Mouse (Mus musculus): ENCODE results near the gene Slc39a11. TPM values are rescaled to one million over a fixed set of nuclear protein-coding genes. Genes with fewer than 3 reads are reported as not detected.

Slc39a11 gene
- total RNA-seq, 2 experiments from 2014 or later = 2.6 to 3.9 TPM

DNA sequence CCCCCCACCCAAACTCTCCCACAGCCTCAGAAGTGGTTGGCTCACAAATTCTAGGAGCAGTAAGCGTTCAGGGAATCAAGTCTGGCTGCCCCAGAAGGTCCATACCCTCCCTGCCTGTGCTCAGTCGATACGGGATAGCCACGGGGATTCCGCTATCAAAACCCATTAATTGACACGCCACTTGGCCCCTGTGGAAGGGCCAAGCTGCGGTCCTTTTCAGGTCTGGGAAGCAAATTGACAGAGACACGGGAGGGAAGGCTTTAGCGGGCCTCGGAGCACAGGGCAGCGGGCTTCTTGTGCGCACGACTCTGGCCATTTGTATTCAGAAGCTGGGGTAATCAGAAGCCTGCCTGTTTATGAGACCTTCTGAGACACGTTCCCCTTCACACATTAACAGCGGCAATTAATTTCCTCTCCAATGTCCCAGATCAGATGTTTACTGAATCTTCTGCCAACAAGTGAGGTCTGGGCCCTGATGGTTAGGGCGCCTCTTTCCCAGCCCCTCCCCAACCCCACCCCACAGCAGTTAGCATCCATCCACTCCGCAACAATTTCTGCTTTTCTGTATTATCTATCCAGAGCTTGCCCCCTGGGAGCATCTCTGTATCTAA is 128.9 kb downstream of the Slc39a11 start:
- DNase-seq = no peak
- intact Hi-C loops (cut with DNase I) = no loop called here

DNA sequence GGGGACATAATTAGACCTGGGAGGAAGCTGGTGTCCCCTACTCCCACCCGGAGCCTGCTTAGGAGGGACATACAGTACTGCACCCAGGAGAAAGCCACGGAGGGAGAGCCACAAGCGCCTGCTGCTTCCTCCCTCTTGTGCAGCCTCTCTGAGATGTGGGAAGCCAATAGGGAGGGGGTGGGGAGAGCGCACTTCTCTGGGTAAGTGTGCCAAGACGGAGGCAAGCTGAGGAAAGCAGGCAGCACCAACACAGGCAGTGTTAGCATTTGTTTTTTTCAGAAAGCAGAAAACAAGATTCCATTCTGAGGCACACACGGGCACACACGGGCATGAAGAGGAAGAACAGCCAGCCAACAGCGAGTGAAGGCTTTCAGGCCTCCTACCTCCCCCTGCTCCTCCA is 129.5 kb downstream of the Slc39a11 start:
- DNase-seq = no peak

DNA sequence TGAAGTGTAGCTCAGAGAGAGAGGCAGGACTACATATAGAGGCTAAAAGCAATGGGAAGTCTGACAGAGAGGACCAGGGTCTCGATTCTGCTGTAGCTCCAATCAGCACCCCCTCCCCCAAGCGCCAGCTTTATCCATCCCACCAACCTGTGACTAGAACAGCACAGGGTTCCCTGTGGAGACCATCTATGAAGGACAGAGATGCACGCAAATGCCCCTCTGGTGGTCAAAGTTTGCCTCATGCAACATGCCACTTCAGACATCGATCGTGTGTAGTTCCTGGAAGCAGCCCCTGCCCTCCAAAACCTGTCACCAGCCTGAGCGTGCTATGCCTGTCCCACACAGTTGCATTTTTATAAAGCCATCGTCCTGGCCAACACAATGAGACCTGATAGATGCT is 129.9 kb downstream of the Slc39a11 start:
- DNase-seq = no peak
- intact Hi-C loops (cut with DNase I) = no loop called here

More for the DNA sequence above, 129.5 kb downstream of the Slc39a11 start:
- intact Hi-C loops (cut with DNase I) = no loop called here

DNA sequence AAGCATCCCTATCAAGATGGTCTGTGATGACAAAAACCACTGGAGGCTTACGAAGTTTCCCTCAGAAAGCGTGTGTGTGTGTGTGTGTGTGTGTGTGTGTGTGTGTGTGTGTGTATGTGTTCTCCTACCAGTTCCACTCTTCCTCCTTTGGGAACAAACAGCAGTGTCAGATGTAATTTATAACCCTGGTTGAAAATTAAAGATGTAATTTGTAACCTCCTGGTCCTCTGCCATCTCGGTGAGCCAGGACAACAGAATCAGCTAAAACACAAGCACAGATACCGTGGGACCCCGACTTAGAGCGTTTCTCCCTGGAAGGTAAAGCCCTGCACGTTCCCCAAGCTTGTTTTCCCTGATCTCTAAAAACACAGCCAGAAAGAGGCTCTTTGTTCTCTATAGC is 131.7 kb downstream of the Slc39a11 start:
- DNase-seq = no peak
- intact Hi-C loops (cut with DNase I) = no loop called here

DNA sequence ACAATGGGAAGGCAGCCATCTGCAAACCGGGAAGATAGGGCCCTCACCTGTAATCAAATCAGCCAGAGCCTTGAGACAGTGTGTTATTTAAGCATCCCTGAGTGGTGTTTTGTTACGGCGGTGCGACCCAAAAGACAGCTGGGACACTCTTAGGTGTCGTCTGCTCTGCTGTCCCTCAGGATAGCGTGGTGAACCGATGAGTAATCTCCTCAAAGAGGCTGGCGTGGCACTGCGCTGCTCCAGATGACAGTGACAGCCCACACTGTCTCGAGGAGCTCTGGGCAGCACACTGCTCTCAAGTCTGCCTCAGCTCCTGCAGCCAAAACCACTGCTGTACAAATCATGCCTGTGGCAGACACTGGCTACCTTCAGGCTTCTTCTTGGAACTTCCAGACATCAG is 133.7 kb downstream of the Slc39a11 start:
- intact Hi-C loops (cut with DNase I) = no loop called here

DNA sequence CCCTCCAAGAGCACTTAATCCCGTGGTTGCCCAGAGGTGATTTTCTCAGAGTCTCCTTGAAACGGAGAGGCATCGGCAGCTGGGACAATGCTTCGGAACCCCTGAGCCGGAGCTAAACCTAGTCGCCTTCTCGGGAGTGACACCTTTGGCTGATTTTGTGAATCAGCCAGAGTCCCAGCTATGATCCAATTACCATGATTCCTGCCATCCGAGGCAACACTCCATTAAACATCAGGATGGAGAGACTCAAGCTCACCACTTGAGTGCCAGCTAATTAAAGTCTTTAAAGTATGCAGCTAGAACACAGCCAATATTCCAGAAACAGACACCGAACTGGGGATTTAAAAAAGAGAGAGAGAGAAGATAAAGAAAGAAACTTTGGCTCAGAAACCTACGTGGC is 136.9 kb downstream of the Slc39a11 start:
- intact Hi-C loops (cut with DNase I) = no loop called here
- no peak for DNase-seq

More for the DNA sequence above, 133.7 kb downstream of the Slc39a11 start:
- DNase-seq = no peak

DNA sequence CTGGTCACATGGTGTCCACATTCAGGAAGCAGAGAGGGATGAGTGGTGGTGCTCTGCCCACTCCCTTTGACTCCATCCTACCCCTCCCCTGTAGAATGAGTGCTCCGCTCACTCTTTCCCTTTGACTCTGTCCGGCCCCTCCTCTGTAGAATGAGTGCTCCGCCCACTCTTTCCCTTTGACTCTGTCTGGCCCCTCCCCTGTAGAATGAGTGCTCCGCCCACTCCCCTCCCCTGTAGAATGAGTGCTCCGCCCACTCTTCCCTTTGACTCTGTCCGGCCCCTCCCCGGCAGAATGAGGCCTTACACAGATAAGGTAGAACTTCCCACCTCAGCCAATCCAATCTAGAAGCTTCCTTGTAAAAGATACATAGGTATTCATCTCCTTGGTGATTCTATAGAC is 137.7 kb downstream of the Slc39a11 start:
- no peak for DNase-seq
- intact Hi-C loops (cut with DNase I) = no loop called here

DNA sequence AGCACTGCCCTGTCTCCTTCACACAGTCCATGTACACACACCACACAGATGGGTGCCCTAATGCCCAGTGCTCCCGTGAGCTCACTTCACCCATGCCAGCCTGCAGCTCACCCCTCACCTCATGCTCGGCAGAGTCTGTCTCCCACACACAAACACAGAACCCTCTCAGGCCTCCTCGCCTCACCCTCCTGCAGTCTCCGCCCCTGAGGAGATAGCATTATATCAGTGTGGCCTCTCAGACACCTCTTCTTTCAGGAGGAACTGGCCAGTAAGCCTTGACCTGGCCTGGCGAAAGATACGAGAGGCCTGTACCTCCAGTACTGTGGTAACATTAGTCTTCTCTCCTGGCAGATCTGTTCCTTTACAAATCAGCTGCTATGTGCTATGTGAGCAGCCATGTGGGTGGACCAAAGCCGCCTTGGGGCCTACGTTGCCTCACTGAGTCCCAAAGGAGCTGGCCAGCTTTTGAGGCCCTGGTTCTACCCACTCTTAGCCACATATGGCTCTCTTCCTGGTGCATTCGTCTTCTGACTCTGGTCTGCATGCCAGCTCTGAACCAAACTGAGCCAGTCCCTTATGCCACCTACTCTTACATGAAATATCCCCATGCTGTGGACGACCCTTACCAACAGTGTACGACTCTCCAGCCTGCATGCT is 138.8 kb downstream of the Slc39a11 start:
- DNase-seq = no peak
- intact Hi-C loops (cut with DNase I) = no loop called here

DNA sequence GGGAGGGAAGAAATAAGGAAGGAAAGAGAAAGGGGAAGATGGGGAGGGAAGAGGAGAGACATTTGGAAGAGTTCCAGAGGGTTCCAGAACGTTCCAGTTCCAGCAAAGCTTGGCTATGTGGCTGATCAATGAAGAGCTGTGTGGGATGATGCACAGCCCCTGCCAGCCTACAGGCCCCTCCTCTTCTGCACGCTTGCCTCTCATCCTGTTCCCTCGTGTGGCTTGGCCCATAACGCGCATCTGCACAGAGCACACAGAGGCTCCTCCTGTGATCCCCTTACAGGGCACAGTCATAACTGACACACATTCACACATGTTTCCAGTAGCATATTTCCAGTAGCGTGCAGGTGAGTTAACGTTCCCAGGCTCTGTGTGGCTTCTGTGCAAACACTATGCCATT is 139.6 kb downstream of the Slc39a11 start:
- intact Hi-C loops (cut with DNase I) = no loop called here

DNA sequence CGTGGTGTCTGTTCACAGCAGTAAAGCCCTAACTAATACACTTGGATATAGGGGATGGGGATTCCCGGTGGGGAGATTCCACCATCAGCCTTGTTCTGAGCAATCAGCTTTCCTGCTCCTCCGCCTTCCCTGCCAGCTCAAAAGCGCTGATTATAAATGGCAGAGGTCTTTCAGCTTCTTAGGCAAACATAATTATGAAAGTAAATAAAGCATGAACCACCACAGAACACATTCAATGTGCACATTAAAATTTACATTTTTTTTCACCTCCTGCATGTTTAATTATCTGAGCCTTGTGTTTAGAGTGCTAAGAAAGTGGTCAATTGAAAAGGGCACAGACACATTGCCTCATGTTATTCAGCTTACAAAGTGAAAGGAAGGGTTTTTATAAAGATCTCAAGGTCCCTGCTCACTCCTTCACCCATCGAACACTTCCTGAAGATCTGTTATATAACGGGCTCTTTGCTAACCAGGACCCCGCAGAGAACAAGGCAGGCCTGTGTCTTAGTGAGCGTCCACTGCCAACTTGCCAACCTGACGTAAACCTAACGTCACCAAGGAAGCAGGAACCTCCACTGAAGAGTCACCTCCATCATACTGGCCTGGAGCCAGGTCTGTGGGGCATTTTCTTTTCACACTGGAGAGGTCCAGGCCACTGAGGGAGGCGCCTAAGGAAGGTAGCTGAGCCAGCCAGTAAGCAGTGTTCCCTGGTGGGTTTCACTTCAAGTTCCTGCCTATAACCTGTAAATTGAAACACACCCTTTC is 142.0 kb downstream of the Slc39a11 start:
- intact Hi-C loops (cut with DNase I) = no loop called here
- DNase-seq = no peak

More for the DNA sequence above, 139.6 kb downstream of the Slc39a11 start:
- DNase-seq = no peak

DNA sequence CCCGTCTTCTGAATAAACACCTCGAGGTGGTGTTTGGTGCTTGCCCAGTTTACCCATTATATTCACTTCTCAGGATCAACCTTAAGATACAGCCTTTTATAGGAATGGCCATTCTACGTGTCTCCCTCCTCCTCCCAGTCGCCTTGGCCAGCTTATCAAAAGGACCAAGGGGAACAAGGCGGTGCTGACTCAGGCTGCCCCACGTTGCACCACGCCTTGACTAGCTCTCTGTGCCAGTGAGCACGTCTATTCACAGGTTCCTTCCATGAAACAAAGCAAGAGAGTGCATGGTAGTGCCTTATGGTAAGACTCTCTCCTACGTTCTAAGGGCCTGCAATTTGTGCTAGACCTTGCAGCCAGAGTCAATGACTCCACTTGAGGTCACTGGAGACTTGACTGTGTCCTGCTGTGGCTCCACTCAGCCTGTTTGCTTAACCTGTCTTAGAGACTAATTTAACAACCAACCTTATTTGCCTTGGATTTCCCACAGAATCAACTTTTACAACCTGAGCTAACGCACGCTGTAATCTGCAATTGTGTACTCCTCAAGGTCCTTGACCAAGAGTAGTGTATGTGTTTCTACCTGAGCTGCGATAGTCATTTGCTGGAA is 144.2 kb downstream of the Slc39a11 start:
- intact Hi-C loops (cut with DNase I) = no loop called here
- DNase-seq = no peak

DNA sequence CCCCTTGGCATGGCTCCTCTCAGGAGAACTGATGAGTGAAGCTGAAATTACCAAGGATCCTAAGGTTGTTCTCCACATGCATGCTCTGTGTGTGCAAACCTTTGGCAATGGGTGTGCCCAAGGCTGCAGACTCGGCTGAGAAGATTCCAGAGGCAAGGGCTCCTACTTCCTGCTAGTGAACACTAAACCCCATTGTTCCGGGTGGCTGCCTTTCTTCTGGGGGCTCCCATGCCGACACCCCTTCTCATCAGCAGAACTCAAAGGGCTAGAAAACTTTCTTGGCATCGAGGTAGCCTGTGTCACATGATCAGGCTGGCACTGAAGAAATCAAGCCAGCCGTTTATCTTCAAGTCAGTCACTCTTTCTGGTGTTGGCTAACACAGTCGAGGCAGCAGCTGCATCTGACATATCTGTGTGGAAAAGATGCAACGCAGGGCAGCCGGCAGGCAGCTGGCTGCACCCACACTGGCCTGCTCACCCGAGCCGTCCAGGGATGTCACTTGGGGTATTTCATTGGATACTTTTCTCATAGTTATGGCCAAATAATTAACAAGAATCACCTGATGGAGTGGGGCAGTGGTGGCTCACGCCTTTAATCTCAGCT is 145.3 kb downstream of the Slc39a11 start:
- DNase-seq = no peak
- intact Hi-C loops (cut with DNase I) = no loop called here

DNA sequence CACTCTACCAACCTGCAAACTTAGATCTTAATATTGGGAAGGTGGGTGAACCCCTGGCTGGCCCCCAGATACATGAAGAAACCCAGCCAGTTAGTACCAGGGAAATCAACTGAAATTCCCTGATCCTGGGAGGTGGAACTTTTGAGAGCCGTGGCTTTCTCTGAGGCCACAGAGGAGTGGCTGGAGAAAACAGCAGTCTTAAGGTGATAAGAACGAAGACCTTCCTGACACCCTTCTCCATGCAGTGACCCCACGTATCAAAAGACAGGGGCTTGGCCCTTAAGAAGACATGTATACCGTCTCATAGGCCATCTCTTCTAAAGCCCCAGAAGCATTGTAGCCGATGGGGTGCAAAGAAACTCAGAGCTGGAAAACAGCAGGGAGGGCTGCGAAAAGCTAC is 146.9 kb downstream of the Slc39a11 start:
- intact Hi-C loops (cut with DNase I) = no loop called here
- no peak for DNase-seq

DNA sequence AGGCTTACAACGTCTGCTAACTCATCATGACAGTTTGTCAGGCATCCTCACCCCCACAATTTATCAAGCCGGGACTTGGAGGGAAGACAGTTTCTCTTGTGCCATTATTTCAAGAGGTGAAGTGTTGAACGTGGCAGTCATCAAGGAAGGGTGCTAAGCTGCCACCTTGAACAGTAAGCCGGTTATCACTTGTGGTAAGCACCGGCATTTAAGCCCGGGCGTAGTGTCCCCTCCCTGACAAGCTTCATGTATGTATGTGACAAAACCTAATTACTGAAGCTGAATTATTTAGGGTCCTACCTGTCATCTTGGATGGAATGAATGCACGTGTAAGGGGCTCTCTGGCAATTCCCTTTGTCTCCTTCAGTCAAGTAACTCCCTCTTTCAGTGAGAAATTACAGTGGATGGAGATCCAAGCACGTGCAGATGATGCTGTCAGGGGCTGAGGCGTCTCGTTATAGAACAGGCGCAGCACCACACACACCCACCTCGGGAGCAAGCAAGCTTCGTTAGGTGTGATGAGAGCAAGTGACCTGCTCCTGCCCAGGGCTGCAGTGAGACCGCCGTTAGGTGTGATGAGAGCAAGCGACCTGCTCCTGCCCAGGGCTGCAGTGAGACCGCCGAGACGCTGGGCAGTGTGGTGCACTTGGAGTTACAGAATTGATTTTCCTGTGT is 149.1 kb downstream of the Slc39a11 start:
- intact Hi-C loops (cut with DNase I) = no loop called here
- DNase-seq = no peak

DNA sequence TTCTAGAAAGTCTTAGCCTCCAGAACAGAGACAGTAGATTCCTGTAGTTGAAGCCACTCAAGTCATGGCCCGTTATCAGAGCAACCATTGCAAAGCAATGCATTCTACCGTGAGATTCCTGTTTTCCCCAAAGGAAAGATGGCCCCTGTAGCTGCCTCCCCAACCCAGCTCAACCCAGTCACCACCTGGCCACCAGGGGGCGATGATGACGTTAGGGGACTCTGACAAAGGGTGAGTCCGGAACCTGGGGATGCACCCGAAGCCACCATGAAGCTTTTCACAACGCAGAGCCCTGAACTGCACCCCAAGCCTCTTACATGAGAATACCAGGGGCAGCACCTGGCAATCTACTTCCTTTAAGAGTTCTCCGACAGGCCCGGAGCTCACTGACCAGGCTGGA is 151.0 kb downstream of the Slc39a11 start:
- DNase-seq = peak in 1 of 2 experiments; percentile 19
- intact Hi-C loops (cut with DNase I) = no loop called here

DNA sequence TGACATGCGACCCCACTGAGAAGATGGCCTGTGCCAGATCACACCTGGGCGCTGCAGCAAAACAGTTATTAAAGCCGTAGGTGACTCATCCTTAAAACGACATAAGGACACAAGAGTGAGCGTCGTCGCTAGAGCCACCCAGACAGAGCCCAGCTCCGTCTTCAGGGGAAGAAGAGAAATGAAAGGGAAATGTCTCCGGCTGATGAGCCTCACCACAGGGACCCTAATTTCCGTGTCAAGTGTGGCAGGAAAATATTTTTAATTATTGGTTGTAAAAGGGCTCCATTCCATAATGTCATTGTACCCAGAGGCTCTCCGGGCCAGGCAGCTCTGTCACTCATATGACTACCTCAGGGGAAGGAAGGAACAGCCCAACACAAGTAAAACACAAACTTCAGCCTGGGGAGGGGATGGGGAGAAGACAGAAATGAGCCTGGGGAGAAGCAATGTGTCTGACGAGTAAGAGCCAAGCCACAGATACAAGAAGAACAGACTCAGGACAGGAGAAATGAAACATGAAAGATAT is 155.8 kb downstream of the Slc39a11 start:
- intact Hi-C loops (cut with DNase I) = no loop called here
- no peak for DNase-seq

DNA sequence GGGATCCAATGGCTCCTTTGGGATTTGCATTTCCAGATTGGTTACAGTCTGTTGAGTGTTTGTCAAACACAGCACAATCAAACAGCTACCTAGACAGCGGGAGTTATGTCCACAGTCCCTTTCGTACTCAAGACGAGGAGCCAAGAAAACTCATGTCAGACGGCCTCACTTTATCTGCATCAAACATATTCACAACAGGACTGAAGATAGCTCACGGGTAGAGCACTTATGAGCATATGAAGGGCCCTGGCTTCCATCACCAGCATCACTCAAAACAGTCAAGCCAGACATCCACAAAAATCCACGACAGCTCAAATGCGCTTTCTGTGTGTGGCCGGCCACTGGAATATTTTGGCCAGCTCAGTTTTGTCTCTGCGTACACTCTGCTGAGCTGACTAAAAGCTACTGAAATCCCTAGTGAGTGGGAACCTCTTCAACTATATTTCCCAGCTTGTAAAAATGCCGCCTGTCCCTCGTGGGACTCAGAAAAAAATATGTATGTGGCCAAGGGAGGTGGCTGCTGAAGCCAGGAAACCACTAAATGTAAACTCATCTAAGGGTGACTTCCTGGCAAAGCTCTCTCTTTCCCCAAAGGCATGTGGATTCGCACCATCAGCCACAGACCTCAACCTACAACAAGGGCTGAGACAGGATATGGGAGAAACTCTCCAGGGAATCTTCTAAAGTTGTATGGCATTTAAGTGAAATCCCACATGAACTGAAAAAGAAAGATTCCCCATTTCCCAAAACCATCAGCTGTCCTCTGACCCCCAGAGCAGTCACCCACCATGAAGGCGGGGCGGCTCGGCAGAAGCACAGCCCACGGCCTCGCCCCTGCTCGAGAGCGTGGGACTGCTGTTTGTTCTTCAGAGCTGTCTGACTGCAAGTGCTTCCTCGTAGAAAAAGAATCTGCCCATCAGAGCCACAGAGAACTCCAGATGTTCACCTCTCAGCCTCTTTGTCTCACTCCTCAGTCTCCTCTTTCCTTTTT is 159.1 kb downstream of the Slc39a11 start:
- DNase-seq = no peak
- intact Hi-C loops (cut with DNase I) = no loop called here

DNA sequence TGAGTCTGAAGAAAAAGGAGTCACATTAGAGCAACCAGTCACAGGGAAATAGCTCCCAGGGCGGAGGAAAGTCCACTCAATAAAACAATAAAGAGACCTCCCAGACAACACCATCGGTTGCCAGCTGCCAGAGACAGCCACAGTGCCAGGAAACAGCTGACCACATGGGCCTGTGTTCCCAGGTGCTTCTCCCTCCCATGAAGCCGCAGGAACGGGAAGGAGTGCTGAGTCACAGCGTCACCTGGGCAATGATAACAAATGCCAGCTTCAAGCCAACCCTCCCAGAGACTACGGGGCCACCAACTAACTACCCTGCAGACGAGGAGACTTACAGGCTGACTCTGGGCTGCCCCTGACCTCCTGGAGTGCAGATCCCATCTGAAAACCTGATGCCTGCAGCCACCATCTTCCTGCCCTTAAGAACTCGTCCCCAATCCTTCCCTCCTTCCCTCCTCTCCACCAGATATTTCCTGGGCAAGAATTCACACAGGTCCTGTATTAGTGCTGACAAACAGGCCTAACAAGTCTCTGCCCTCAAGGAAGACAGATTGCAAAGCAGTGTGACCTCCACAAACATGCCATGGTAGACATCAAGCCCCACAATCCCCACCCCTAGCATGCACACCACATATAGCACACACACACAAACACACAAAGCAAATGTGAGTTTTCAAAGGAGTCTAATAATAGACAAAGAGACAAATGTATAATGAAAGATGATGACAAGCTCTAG is 162.1 kb downstream of the Slc39a11 start:
- intact Hi-C loops (cut with DNase I) = no loop called here
- DNase-seq = peak in 1 of 2 experiments; percentile 6

Measured in heart, postnatal 36 days (tissue).